12 mouse cellular contexts compared by ENCODE assay signal in the genomic region with DNA sequence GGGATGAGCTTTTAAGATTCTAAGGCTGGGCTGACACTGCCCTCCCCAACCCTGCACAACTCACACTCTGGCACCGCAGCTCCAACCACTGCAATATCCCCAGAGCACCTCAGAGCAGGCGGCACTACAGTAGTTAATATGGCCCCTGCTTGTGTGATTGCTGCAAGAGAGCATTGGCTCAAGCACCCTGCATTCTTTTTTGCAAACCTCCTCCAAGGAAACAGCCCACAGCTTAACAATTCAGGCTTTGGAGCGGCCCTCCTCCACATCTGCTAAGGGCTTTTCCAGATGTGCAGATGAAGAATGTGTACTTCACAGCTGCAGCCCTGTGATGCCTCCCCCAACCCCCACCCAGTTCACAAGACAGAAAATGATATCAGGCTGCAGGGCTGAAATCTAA.
DNase-seq lines count a peak whose midpoint lies in the region; ATAC-seq and TF ChIP-seq lines count a peak whose summit lies in the region.
"Had no signal": no experiment of that assay in that cellular context is flagged by ENCODE, and none has a peak within 500 bp of the region (broad histone marks: within the 10 kb centered on the region; RNA-seq: fewer than 3 reads in every experiment).

No protein-coding gene starts in this region.

- no peak overlapping the region for H3K4me2 ChIP-seq in kidney, postnatal 0 days (ENCODE audit: low read length)
- H3K4me2 ChIP-seq in embryonic facial prominence, embryonic 13.5 days, result peak overlapping the region; percentile 2; the same call in 1 of the 2 replicates
- 0 out of 2 replicates have a peak overlapping the region, but pooled peaks have one; percentile 17 for H3K4me2 ChIP-seq in limb, embryonic 15.5 days
- H3K4me2 ChIP-seq: forebrain, embryonic 15.5 days had no signal

- peaks cover 4% of the 10 kb centered on the region; the same call in 1 of the 2 replicates for H3K36me3 ChIP-seq in kidney, postnatal 0 days (ENCODE audit: insufficient read depth, low read length)
- H3K36me3 ChIP-seq in embryonic facial prominence, embryonic 13.5 days, result peaks cover 18% of the 10 kb centered on the region
- peaks cover 14% of the 10 kb centered on the region for H3K36me3 ChIP-seq in limb, embryonic 15.5 days
- H3K36me3 ChIP-seq: forebrain, embryonic 15.5 days; midbrain, embryonic 10.5 days had no signal

- H3K9ac ChIP-seq in kidney, postnatal 0 days (ENCODE audit: low read depth, low read length), result 0 out of 2 replicates have a peak overlapping the region, but pooled peaks have one; percentile 5
- peak overlapping the region; percentile 32; the same call in 1 of the 2 replicates for H3K9ac ChIP-seq in embryonic facial prominence, embryonic 13.5 days
- no peak overlapping the region for H3K9ac ChIP-seq in limb, embryonic 15.5 days
- H3K9ac ChIP-seq: forebrain, embryonic 15.5 days had no signal

- 0 out of 2 replicates have a peak overlapping the region, but pooled peaks have one; percentile 19 for H3K27ac ChIP-seq in kidney, postnatal 0 days
- H3K27ac ChIP-seq in embryonic facial prominence, embryonic 13.5 days, result peak overlapping the region; percentile 68
- H3K27ac ChIP-seq in limb, embryonic 15.5 days, result peak overlapping the region; percentile 82
- H3K27ac ChIP-seq: forebrain, embryonic 15.5 days; midbrain, embryonic 10.5 days had no signal

- no peak overlapping the region for H3K4me3 ChIP-seq in kidney, postnatal 0 days (replicated peaks; ENCODE audit: low read depth, low read length)
- H3K4me3 ChIP-seq in embryonic facial prominence, embryonic 13.5 days, result no peak overlapping the region
- no peak overlapping the region for H3K4me3 ChIP-seq in limb, embryonic 15.5 days
- H3K4me3 ChIP-seq: forebrain, embryonic 15.5 days; midbrain, embryonic 10.5 days had no signal

- no peaks in the 10 kb centered on the region for H3K27me3 ChIP-seq in kidney, postnatal 0 days (ENCODE audit: insufficient read depth, low read length)
- no peaks in the 10 kb centered on the region for H3K27me3 ChIP-seq in embryonic facial prominence, embryonic 13.5 days
- H3K27me3 ChIP-seq in limb, embryonic 15.5 days, result no peaks in the 10 kb centered on the region

- peak; percentile 64 for DNase-seq in kidney, postnatal 0 days (ENCODE audit: low spot score)
- no peak for DNase-seq in kidney, postnatal 36 days
- DNase-seq in heart, adult 9 months (ENCODE audit: low spot score in 2 of 2), result peak; percentile 74 to 86
- DNase-seq in layer of hippocampus, postnatal 14 days (ENCODE audit: low spot score in 2 of 2), result no peak
- no peak for DNase-seq in urinary bladder, postnatal 10 days (ENCODE audit: low spot score)
- DNase-seq: adrenal gland, adult 2 months had no signal

- WGBS in kidney, postnatal 0 days, result 58% methylated on average over 3 of the region's 3 CpGs
- WGBS in embryonic facial prominence, embryonic 13.5 days, result 40% methylated on average over 3 of the region's 3 CpGs
- 18% methylated on average over 3 of the region's 3 CpGs for WGBS in limb, embryonic 15.5 days

- no peak for TF ChIP-seq CTCF in kidney, postnatal 0 days (IDR thresholded peaks at IDR 0.05; ENCODE audit: low read depth)

- H3K9me3 ChIP-seq in kidney, postnatal 0 days (replicated peaks; ENCODE audit: low read length), result no peaks in the 10 kb centered on the region
- no peaks in the 10 kb centered on the region for H3K9me3 ChIP-seq in embryonic facial prominence, embryonic 13.5 days
- no peaks in the 10 kb centered on the region for H3K9me3 ChIP-seq in limb, embryonic 15.5 days
- H3K9me3 ChIP-seq: forebrain, embryonic 15.5 days; midbrain, embryonic 10.5 days had no signal

- H3K4me1 ChIP-seq in kidney, postnatal 0 days (replicated peaks; ENCODE audit: insufficient read depth, low read length), result peaks cover 11% of the 10 kb centered on the region; the same call in 1 of the 2 replicates
- H3K4me1 ChIP-seq in embryonic facial prominence, embryonic 13.5 days, result peaks cover 62% of the 10 kb centered on the region
- peaks cover 37% of the 10 kb centered on the region for H3K4me1 ChIP-seq in limb, embryonic 15.5 days

- no peak for ATAC-seq in kidney, postnatal 0 days (replicated peaks; ENCODE audit: low FRiP score, low read depth)
- 0 out of 2 replicates have a peak, but pooled peaks have one; percentile 28 for ATAC-seq in embryonic facial prominence, embryonic 13.5 days (ENCODE audit: insufficient number of reproducible peaks, insufficient read depth, low FRiP score, low TSS enrichment, low read depth)
- ATAC-seq in limb, embryonic 15.5 days (ENCODE audit: insufficient number of reproducible peaks, low FRiP score, low TSS enrichment, low read depth), result peak; percentile 64
- ATAC-seq in megakaryocyte progenitor cell, adult 5-6 weeks (replicated peaks; ENCODE audit: poor library complexity), result no peak
- ATAC-seq: hindbrain, embryonic 16.5 days had no signal

Comparison
In these comparisons a context has a peak if more than half of its experiments do, and no peak if none do; other contexts are left out.
1. DNase-seq: peak in kidney, postnatal 0 days (single experiment) and heart, adult 9 months (2 of 2); none in kidney, postnatal 36 days (0 of 2), layer of hippocampus, postnatal 14 days (0 of 2) and urinary bladder, postnatal 10 days (single experiment).
2. ATAC-seq: peak in embryonic facial prominence, embryonic 13.5 days (single experiment) and limb, embryonic 15.5 days (single experiment); none in kidney, postnatal 0 days (single experiment) and megakaryocyte progenitor cell, adult 5-6 weeks (single experiment).
3. H3K27ac ChIP-seq: peak in every context shown above with its lines; median percentile 82 in limb, embryonic 15.5 days; 68 in embryonic facial prominence, embryonic 13.5 days; 19 in kidney, postnatal 0 days.